Mouse (Mus musculus) liver, embryonic 11.5 days (tissue): ENCODE data around the gene Tcap. TPM values are rescaled to one million over a fixed set of nuclear protein-coding genes. Genes with fewer than 3 reads are reported as not detected.

Experiments
- ATAC-seq: fragments of 200-750 bp; cut with Nextera tagmentation; replicated peaks from 2 replicates; pipeline ENCODE4 v1.8.0; 2017; ENCODE audit warnings: moderate number of reproducible peaks, mild to moderate bottlenecking, moderate TSS enrichment, moderate library complexity; ENCODE audit not compliant: low FRiP score
- DNase-seq: peaks from one replicate; pipeline ENCODE4 v3.0.0-alpha.2; 2017; ENCODE audit warnings: low spot score
- H3K27ac ChIP-seq: fragments of 300-500 bp; sonication (generic); 2 replicates; pipeline ENCODE4 v1.5.1; 2014; ENCODE audit warnings: mild to moderate bottlenecking, low read depth, low read length, control low read depth
- H3K27me3 ChIP-seq: fragments of 300-500 bp; sonication (generic); replicated peaks from 2 replicates; pipeline ENCODE4 v1.6.1; 2014; ENCODE audit warnings: low read length, mixed read lengths; ENCODE audit not compliant: control insufficient read depth, insufficient read depth
- H3K36me3 ChIP-seq: fragments of 300-500 bp; sonication (generic); 2 replicates; pipeline ENCODE4 v1.6.1; 2014; ENCODE audit warnings: mild to moderate bottlenecking, low read length, moderate library complexity, mixed read lengths; ENCODE audit not compliant: control insufficient read depth, insufficient read depth
- H3K4me1 ChIP-seq: fragments of 300-500 bp; sonication (generic); replicated peaks from 2 replicates; pipeline ENCODE4 v1.6.1; 2014; ENCODE audit warnings: low read length, mixed read lengths; ENCODE audit not compliant: control insufficient read depth, insufficient read depth
- H3K4me2 ChIP-seq: fragments of 300-500 bp; sonication (generic); 2 replicates; pipeline ENCODE4 v1.6.1; 2014; ENCODE audit warnings: mild to moderate bottlenecking, control low read depth, moderate library complexity
- H3K4me3 ChIP-seq: fragments of 300-500 bp; sonication (generic); 2 replicates; pipeline ENCODE4 v1.5.1; 2014; ENCODE audit warnings: low read depth, low read length, control low read depth
- H3K9ac ChIP-seq: fragments of 300-500 bp; sonication (generic); 2 replicates; pipeline ENCODE4 v1.6.1; 2014; ENCODE audit warnings: low read depth, low read length, control low read depth
- H3K9me3 ChIP-seq: fragments of 300-500 bp; sonication (generic); 2 replicates; pipeline ENCODE4 v1.6.1; 2016; ENCODE audit warnings: low read length, inconsistent platforms, mixed read lengths; ENCODE audit not compliant: control insufficient read depth
- WGBS: fragments of 180-500 bp; shearing (Covaris S2); extraction: QIAGEN DNeasy Blood & Tissue Kit; methylation state at CpG from one replicate; pipeline ENCODE4 v1.1.7; 2014; 5-methylcytosine and 5-hydroxymethylcytosine counted together
- polyA plus RNA-seq: library from polyadenylated mRNA; unstranded; fragments of >200 nt; fragmentation: Nextera tagmentation; extraction: Ambion mirVana; gene quantifications from 2 replicates; pipeline ENCODE4 v1.2.1, GENCODE M21; 2014

The Tcap gene
- polyA plus RNA-seq, 1 experiment from 2014 or later = 0.89 TPM

DNA sequence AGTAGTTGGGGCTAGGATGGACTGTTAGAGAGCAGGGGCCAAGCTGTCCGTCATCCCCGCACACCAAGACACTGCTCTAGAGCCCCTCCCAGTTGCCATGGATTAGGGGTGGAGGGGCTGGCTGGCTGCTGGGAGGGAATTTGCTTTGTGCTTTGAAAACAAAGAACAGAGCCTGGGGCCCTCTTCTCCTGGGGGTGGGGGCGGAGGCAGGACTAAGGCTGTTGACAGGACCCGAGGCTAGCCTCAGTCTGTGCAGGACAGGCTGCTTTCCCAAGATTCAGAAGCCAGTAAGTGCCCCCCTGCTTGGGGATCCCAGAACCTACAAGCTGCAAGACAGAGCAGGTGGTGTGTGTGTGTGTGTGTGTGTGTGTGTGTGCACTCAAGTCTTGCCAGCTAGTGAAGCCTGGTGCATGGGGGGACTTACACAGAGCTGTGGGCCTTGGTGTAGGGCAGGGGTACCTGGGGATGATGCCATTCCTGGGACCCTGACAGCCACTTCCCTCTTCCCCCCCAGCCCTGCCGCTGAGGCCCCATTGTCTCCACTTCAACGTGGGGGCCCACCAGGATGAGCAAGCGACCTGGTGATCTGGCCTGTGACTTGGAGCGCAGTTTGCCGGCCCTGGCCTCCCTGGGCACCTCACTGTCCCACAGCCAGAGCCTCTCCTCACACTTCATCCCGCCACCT, 11.9 kb upstream of the Tcap start:
- Histone ChIP-seq H3K4me1 (peaks cover 2% of the 10 kb centered on the region; the same call in 1 of the 2 replicates), H3K27me3 (no peaks in the 10 kb centered on the region), H3K4me2 (no peak overlapping the region), H3K4me3 (no peak overlapping the region), H3K36me3 (0 out of 2 replicates have a peak, but pooled peaks cover 14% of the 10 kb centered on the region), H3K9ac (no peak overlapping the region), H3K27ac (no peak overlapping the region), H3K9me3 (no peaks in the 10 kb centered on the region)
- no peak for DNase-seq
- no peak for ATAC-seq
- WGBS = 63% methylated on average over 10 of the region's 10 CpGs

DNA sequence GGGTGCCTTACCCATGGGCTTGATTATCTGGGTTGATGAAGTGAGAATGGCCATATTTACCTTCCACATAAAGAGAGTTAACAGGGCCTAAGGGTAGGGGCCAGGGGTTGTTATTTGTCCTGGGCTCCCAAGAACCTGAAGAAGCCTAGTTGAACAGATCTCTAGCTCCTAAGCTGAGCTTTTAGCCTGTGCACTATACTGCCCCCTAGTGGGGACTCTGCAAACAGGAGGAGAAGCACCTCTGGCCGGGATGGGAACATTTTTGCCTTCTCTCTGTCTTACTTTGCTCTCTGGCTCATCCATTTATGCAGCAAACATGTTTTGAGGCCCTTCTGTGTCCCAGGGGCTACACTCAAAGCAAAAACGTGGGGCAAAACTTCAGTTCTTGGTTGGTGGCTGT, 11.2 kb upstream of the Tcap start:
- no peak for ATAC-seq

DNA sequence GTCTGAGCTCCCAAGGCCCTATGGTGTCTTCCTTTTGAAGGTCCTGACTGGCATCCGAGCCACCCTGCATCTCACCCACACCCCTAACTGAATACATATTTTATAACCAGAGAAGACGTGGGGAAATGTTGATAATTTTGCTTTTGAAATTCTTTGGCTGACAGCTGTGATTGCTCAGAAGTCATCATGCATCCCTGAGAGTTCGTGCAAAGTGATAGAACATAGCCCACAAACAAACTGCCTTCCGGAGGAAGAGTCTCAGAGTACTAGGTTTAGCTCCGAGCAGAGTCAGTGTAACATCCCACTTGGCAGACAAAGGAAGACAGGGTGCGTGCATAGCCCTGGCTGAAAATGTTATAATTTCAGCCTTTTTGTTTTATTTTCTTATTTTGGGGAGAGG, 10.4 kb upstream of the Tcap start:
- H3K27ac ChIP-seq = no peak overlapping the region
- no peak overlapping the region for H3K4me3 ChIP-seq
- no peak overlapping the region for H3K4me2 ChIP-seq
- no peaks in the 10 kb centered on the region for H3K27me3 ChIP-seq
- no peaks in the 10 kb centered on the region for H3K9me3 ChIP-seq
- H3K4me1 ChIP-seq = peaks cover 2% of the 10 kb centered on the region; the same call in 1 of the 2 replicates
- DNase-seq (no peak), ATAC-seq (no peak)
- WGBS = 85% methylated on average over 6 of the region's 6 CpGs
- H3K9ac ChIP-seq = no peak overlapping the region
- peaks cover 18% of the 10 kb centered on the region for H3K36me3 ChIP-seq

More for the DNA sequence above, 11.2 kb upstream of the Tcap start:
- Histone ChIP-seq H3K4me2 (no peak overlapping the region), H3K27me3 (no peaks in the 10 kb centered on the region), H3K9me3 (no peaks in the 10 kb centered on the region), H3K4me3 (no peak overlapping the region), H3K36me3 (0 out of 2 replicates have a peak, but pooled peaks cover 16% of the 10 kb centered on the region), H3K27ac (no peak overlapping the region), H3K9ac (no peak overlapping the region), H3K4me1 (peaks cover 2% of the 10 kb centered on the region; the same call in 1 of the 2 replicates)
- 0% methylated on average over 2 of the region's 2 CpGs for WGBS
- no peak for DNase-seq

DNA sequence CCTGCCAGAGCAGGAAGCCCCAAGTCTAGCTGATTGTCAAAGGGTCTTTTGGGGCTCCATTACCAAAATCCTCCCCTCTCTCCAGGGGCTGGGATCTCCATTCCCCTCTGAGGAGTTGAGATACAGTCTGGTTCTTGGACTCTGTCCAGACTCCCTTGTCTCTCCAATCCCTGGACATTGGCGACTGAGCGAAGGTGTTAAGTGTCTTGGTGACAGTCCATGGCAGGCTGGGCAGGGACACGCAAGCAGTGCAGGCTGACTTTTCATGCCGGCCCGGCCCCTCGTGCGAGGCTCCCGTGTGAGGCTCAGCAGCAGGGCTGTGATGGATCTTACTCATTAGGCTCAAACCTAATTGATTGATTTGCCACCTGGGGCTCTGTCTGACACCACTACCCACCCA, 9.3 kb upstream of the Tcap start:
- Histone ChIP-seq H3K36me3 (peaks cover 21% of the 10 kb centered on the region), H3K27ac (no peak overlapping the region), H3K4me3 (no peak overlapping the region), H3K4me2 (no peak overlapping the region), H3K9me3 (no peaks in the 10 kb centered on the region), H3K9ac (no peak overlapping the region), H3K27me3 (no peaks in the 10 kb centered on the region), H3K4me1 (peaks cover 2% of the 10 kb centered on the region; the same call in 1 of the 2 replicates)
- no peak for DNase-seq
- ATAC-seq = no peak
- WGBS = 88% methylated on average over 8 of the region's 8 CpGs

DNA sequence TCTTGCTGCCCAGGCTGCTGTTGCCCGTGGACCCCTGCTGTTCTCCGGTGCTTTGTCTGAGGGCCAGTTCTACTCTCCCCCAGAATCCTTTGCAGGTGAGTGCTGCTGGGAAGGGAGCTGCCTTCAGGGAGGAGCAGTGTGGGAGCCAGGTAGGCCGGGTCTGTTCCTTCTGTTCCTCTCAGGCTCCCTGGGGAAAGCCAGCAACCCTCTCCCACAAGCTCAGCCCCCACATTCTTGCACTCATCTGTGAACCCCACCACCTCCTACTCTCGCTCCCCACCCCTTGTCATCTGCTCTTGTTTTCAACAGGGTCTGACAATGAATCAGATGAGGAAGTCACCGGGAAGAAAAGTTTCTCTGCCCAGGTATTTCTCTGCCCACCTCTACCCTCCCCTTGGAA, 6.9 kb upstream of the Tcap start:
- no peak for ATAC-seq
- Histone ChIP-seq H3K27ac (no peak overlapping the region), H3K9ac (no peak overlapping the region), H3K4me2 (no peak overlapping the region), H3K27me3 (no peaks in the 10 kb centered on the region), H3K9me3 (no peaks in the 10 kb centered on the region), H3K36me3 (peaks cover 23% of the 10 kb centered on the region), H3K4me1 (no peaks in the 10 kb centered on the region; the same call in 1 of the 2 replicates), H3K4me3 (no peak overlapping the region)
- no peak for DNase-seq
- WGBS = 79% methylated on average over 5 of the region's 5 CpGs

DNA sequence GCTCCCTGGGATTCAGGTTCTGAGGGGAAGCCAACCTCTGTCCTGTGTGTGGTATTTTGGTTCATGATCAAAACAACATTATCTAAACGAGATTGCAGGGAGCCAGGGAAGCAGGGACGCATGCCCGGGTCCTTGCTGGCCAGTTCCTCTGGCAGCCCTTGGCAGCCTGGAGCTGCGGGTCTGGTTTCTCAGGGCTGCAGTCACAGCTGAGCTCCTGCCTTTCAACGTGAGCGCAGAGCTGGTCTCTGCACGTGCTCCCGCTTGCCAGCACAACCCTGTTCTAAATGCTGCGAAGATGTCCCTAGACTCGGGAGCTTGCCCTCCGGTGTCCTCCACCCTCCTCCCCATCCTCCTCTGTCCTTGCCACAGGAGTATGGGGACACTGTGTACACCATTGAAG, 5.8 kb upstream of the Tcap start:
- peaks cover 23% of the 10 kb centered on the region for H3K36me3 ChIP-seq
- no peak overlapping the region for H3K27ac ChIP-seq
- H3K9me3 ChIP-seq = no peaks in the 10 kb centered on the region
- H3K4me3 ChIP-seq = no peak overlapping the region
- DNase-seq (no peak), ATAC-seq (no peak)
- no peaks in the 10 kb centered on the region for H3K4me1 ChIP-seq
- no peak overlapping the region for H3K9ac ChIP-seq
- no peaks in the 10 kb centered on the region for H3K27me3 ChIP-seq
- no peak overlapping the region for H3K4me2 ChIP-seq
- WGBS = 86% methylated on average over 11 of the region's 11 CpGs

DNA sequence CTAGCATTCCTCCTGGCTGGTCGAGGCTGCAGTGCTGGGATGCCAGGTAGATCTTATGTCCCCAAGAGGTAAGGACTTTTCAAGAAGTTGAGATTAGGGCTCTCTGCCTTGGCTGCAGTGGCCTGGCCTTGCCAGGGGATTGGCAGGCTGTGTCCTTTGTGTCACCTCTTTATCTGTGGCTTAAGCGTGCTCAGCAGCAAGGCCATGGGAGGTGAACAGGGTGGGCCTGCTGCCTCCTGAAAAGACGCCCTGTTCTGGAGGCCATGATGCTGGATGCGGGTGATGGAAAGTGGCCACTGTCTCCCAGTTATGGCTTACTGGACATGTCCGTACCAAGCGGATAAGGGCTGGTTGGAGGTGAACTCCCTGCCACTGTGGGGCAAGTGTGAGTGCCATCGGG, 4.2 kb upstream of the Tcap start:
- no peak for DNase-seq

DNA sequence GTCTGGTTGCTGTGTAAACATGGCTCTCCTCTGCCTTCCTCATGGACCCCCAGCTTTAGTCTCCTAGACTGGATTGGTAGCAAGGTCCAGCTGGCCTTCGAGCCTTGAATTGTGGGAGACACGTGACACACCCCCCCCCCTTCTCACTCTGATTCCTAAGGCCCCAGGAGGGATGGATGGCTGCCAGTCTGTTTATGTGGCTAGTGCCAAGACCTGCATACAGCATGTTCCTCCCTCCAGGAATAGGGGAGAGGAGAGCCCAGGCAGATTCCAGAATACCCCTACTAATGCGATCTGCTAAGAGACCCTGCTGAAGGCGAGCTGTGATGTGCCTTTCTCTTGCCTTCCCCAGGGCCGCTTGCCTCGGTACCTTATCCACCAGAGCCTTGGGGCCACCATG, 3.5 kb upstream of the Tcap start:
- H3K4me3 ChIP-seq = no peak overlapping the region
- no peak overlapping the region for H3K27ac ChIP-seq
- DNase-seq = no peak
- ATAC-seq = no peak
- peaks cover 18% of the 10 kb centered on the region for H3K36me3 ChIP-seq
- H3K27me3 ChIP-seq = peaks cover 19% of the 10 kb centered on the region
- no peak overlapping the region for H3K9ac ChIP-seq
- 85% methylated on average over 6 of the region's 6 CpGs for WGBS
- H3K4me2 ChIP-seq = no peak overlapping the region
- no peaks in the 10 kb centered on the region for H3K9me3 ChIP-seq
- no peaks in the 10 kb centered on the region for H3K4me1 ChIP-seq

More for the DNA sequence above, 4.2 kb upstream of the Tcap start:
- no peaks in the 10 kb centered on the region for H3K9me3 ChIP-seq
- no peak for ATAC-seq
- peaks cover 12% of the 10 kb centered on the region for H3K27me3 ChIP-seq
- H3K36me3 ChIP-seq = peaks cover 21% of the 10 kb centered on the region
- H3K27ac ChIP-seq = no peak overlapping the region
- no peaks in the 10 kb centered on the region for H3K4me1 ChIP-seq
- no peak overlapping the region for H3K9ac ChIP-seq
- H3K4me2 ChIP-seq = no peak overlapping the region
- WGBS = 79% methylated on average over 7 of the region's 7 CpGs
- no peak overlapping the region for H3K4me3 ChIP-seq

DNA sequence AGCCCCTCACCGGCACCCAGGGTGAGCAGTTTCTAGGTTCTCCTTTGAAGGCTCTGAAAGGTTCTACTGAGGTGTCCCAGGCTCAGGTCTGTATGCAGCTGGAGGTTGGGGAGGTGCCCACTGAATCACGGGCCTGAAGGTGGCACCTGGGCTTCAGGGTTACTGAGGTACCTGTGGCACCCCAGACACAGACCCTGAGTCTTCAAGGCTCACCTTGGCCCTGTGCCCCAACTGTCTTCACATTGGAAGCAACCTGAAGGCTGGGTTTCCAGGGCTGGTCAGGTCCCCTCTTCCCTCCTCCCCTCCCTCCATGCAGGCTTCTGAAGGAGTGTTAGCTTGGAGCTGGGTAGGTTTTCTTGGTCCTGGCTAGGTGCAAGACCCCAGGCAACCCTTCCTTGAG, 2.0 kb upstream of the Tcap start:
- no peaks in the 10 kb centered on the region for H3K9me3 ChIP-seq
- WGBS = 90% methylated on average over 2 of the region's 2 CpGs
- ATAC-seq (no peak), DNase-seq (no peak)
- H3K4me3 ChIP-seq = no peak overlapping the region
- no peaks in the 10 kb centered on the region; the same call in 1 of the 2 replicates for H3K4me1 ChIP-seq
- H3K27ac ChIP-seq = no peak overlapping the region
- H3K27me3 ChIP-seq = peaks cover 35% of the 10 kb centered on the region
- H3K9ac ChIP-seq = no peak overlapping the region
- peaks cover 9% of the 10 kb centered on the region for H3K36me3 ChIP-seq
- no peak overlapping the region for H3K4me2 ChIP-seq
